Mouse (Mus musculus): Measurements from ENCODE around the gene Actb. TPM values are rescaled to one million over a fixed set of nuclear protein-coding genes. Genes with fewer than 3 reads are reported as not detected.
A peak's percentile ranks its signal among the peaks of the same experiment; 100 is the strongest.

Actb gene
- polyA plus RNA-seq, 1 experiment, result 3,823 TPM

GRCm38 (mm10) chr5:142940393-142940792 lies 33.8 kb upstream of the Actb start:
- H3K4me1 ChIP-seq (ENCODE audit: control insufficient read depth, insufficient read depth, low read length), result peaks cover 3% of the 10 kb centered on the region
- no peaks in the 10 kb centered on the region for H3K9me3 ChIP-seq (replicated peaks; ENCODE audit: control insufficient read depth, insufficient read depth, low read length, poor library complexity, severe bottlenecking)
- no peaks in the 10 kb centered on the region for H3K27me3 ChIP-seq (ENCODE audit: control insufficient read depth, insufficient read depth, low read length, poor library complexity, severe bottlenecking)
- peak; percentile 30 for TF ChIP-seq CTCF (IDR thresholded peaks at IDR 0.05; ENCODE audit: low read depth, low read length)
- no peak for TF ChIP-seq POLR2A (IDR thresholded peaks at IDR 0.05; ENCODE audit: insufficient read depth, low read length)
- H3K27ac ChIP-seq (ENCODE audit: insufficient read depth, low read length), result no peak overlapping the region
- H3K9ac ChIP-seq (ENCODE audit: low read depth, poor library complexity, severe bottlenecking), result no peak overlapping the region
- H3K36me3 ChIP-seq (ENCODE audit: control insufficient read depth, insufficient read depth, low read length, poor library complexity, severe bottlenecking), result no peaks in the 10 kb centered on the region
- no peak overlapping the region for H3K4me3 ChIP-seq (ENCODE audit: low read depth, low read length)

- Histone ChIP-seq H3K4me3 (ENCODE audit: low read depth, low read length) (peak overlapping the region; percentile 58), H3K9me3 (replicated peaks; ENCODE audit: control insufficient read depth, insufficient read depth, low read length, poor library complexity, severe bottlenecking) (no peaks in the 10 kb centered on the region), H3K4me1 (ENCODE audit: control insufficient read depth, insufficient read depth, low read length) (peaks cover 3% of the 10 kb centered on the region), H3K9ac (ENCODE audit: low read depth, poor library complexity, severe bottlenecking) (peak overlapping the region; percentile 64), H3K27me3 (ENCODE audit: control insufficient read depth, insufficient read depth, low read length, poor library complexity, severe bottlenecking) (no peaks in the 10 kb centered on the region), H3K36me3 (ENCODE audit: control insufficient read depth, insufficient read depth, low read length, poor library complexity, severe bottlenecking) (no peaks in the 10 kb centered on the region), H3K27ac (ENCODE audit: insufficient read depth, low read length) (peak overlapping the region; percentile 80)
- TF ChIP-seq EP300 (IDR thresholded peaks at IDR 0.05; ENCODE audit: insufficient read depth, low read depth, low read length), result no peak
- no peak for TF ChIP-seq CTCF (IDR thresholded peaks at IDR 0.05; ENCODE audit: low read depth, low read length)
- no peak for TF ChIP-seq POLR2A (IDR thresholded peaks at IDR 0.05; ENCODE audit: insufficient read depth, low read length)
Observed at GRCm38 (mm10) chr5:142937956-142938727, 31.6 kb upstream of the Actb start.

GRCm38 (mm10) chr5:142936336-142936719 lies 29.8 kb upstream of the Actb start:
- Histone ChIP-seq H3K27ac (ENCODE audit: insufficient read depth, low read length) (no peak overlapping the region), H3K4me3 (ENCODE audit: low read depth, low read length) (peak overlapping the region; percentile 37)
- no peak for TF ChIP-seq POLR2A (IDR thresholded peaks at IDR 0.05; ENCODE audit: insufficient read depth, low read length)
- TF ChIP-seq CTCF (IDR thresholded peaks at IDR 0.05; ENCODE audit: low read depth, low read length), result peak; percentile 98

GRCm38 (mm10) chr5:142935642-142936335 lies 29.2 kb upstream of the Actb start:
- H3K36me3 ChIP-seq (ENCODE audit: control insufficient read depth, insufficient read depth, low read length, poor library complexity, severe bottlenecking), result no peaks in the 10 kb centered on the region
- peak overlapping the region; percentile 37 for H3K4me3 ChIP-seq (ENCODE audit: low read depth, low read length)
- H3K27me3 ChIP-seq (ENCODE audit: control insufficient read depth, insufficient read depth, low read length, poor library complexity, severe bottlenecking), result no peaks in the 10 kb centered on the region
- H3K27ac ChIP-seq (ENCODE audit: insufficient read depth, low read length), result no peak overlapping the region
- peaks cover 12% of the 10 kb centered on the region for H3K4me1 ChIP-seq (ENCODE audit: control insufficient read depth, insufficient read depth, low read length)
- no peak overlapping the region for H3K9ac ChIP-seq (ENCODE audit: low read depth, poor library complexity, severe bottlenecking)
- no peaks in the 10 kb centered on the region for H3K9me3 ChIP-seq (replicated peaks; ENCODE audit: control insufficient read depth, insufficient read depth, low read length, poor library complexity, severe bottlenecking)
- TF ChIP-seq CTCF (IDR thresholded peaks at IDR 0.05; ENCODE audit: low read depth, low read length), result peak; percentile 38
- no peak for TF ChIP-seq EP300 (IDR thresholded peaks at IDR 0.05; ENCODE audit: insufficient read depth, low read depth, low read length)
- TF ChIP-seq POLR2A (IDR thresholded peaks at IDR 0.05; ENCODE audit: insufficient read depth, low read length), result no peak

More at GRCm38 (mm10) chr5:142936336-142936719, 29.8 kb upstream of the Actb start:
- Histone ChIP-seq H3K9me3 (replicated peaks; ENCODE audit: control insufficient read depth, insufficient read depth, low read length, poor library complexity, severe bottlenecking) (no peaks in the 10 kb centered on the region), H3K4me1 (ENCODE audit: control insufficient read depth, insufficient read depth, low read length) (peaks cover 9% of the 10 kb centered on the region), H3K27me3 (ENCODE audit: control insufficient read depth, insufficient read depth, low read length, poor library complexity, severe bottlenecking) (no peaks in the 10 kb centered on the region), H3K36me3 (ENCODE audit: control insufficient read depth, insufficient read depth, low read length, poor library complexity, severe bottlenecking) (no peaks in the 10 kb centered on the region), H3K9ac (ENCODE audit: low read depth, poor library complexity, severe bottlenecking) (no peak overlapping the region)

- H3K9ac ChIP-seq (ENCODE audit: low read depth, poor library complexity, severe bottlenecking), result no peak overlapping the region
- no peak overlapping the region for H3K4me3 ChIP-seq (ENCODE audit: low read depth, low read length)
- H3K4me1 ChIP-seq (ENCODE audit: control insufficient read depth, insufficient read depth, low read length), result peaks cover 12% of the 10 kb centered on the region
- TF ChIP-seq POLR2A (IDR thresholded peaks at IDR 0.05; ENCODE audit: insufficient read depth, low read length), result no peak
- no peak for TF ChIP-seq CTCF (IDR thresholded peaks at IDR 0.05; ENCODE audit: low read depth, low read length)
- no peak for TF ChIP-seq EP300 (IDR thresholded peaks at IDR 0.05; ENCODE audit: insufficient read depth, low read depth, low read length)
- H3K36me3 ChIP-seq (ENCODE audit: control insufficient read depth, insufficient read depth, low read length, poor library complexity, severe bottlenecking), result no peaks in the 10 kb centered on the region
- no peak overlapping the region for H3K27ac ChIP-seq (ENCODE audit: insufficient read depth, low read length)
- no peaks in the 10 kb centered on the region for H3K9me3 ChIP-seq (replicated peaks; ENCODE audit: control insufficient read depth, insufficient read depth, low read length, poor library complexity, severe bottlenecking)
- H3K27me3 ChIP-seq (ENCODE audit: control insufficient read depth, insufficient read depth, low read length, poor library complexity, severe bottlenecking), result no peaks in the 10 kb centered on the region
Observed at GRCm38 (mm10) chr5:142932731-142933130, 26.2 kb upstream of the Actb start.

- peak; percentile 54; the same call in 1 of the 2 replicates for TF ChIP-seq EP300 (IDR thresholded peaks at IDR 0.05; ENCODE audit: insufficient read depth, low read depth, low read length)
- no peak for TF ChIP-seq POLR2A (IDR thresholded peaks at IDR 0.05; ENCODE audit: insufficient read depth, low read length)
- TF ChIP-seq CTCF (IDR thresholded peaks at IDR 0.05; ENCODE audit: low read depth, low read length), result peak; percentile 91
- no peaks in the 10 kb centered on the region for H3K36me3 ChIP-seq (ENCODE audit: control insufficient read depth, insufficient read depth, low read length, poor library complexity, severe bottlenecking)
- H3K9me3 ChIP-seq (replicated peaks; ENCODE audit: control insufficient read depth, insufficient read depth, low read length, poor library complexity, severe bottlenecking), result no peaks in the 10 kb centered on the region
- H3K4me1 ChIP-seq (ENCODE audit: control insufficient read depth, insufficient read depth, low read length), result peaks cover 13% of the 10 kb centered on the region
- H3K4me3 ChIP-seq (ENCODE audit: low read depth, low read length), result no peak overlapping the region
- H3K27me3 ChIP-seq (ENCODE audit: control insufficient read depth, insufficient read depth, low read length, poor library complexity, severe bottlenecking), result no peaks in the 10 kb centered on the region
- H3K9ac ChIP-seq (ENCODE audit: low read depth, poor library complexity, severe bottlenecking), result no peak overlapping the region
- no peak overlapping the region for H3K27ac ChIP-seq (ENCODE audit: insufficient read depth, low read length)
Observed at GRCm38 (mm10) chr5:142932084-142932685, 25.6 kb upstream of the Actb start.
